Mouse (Mus musculus) forebrain, embryonic 14.5 days (tissue): ENCODE data around the gene Oxt. TPM values are rescaled to one million over a fixed set of nuclear protein-coding genes. Genes with fewer than 3 reads are reported as not detected.

Source experiments
- ATAC-seq: fragments of 200-750 bp; cut with Nextera tagmentation; 2 replicates; pipeline ENCODE4 v1.8.0; 2017; ENCODE audit warnings: mild to moderate bottlenecking, moderate library complexity
- DNase-seq: peaks from one replicate; pipeline ENCODE4 v3.0.0-alpha.2; 2015; ENCODE audit warnings: low spot score
- H3K27ac ChIP-seq: fragments of 300-500 bp; sonication (generic); 2 replicates; pipeline ENCODE4 v1.5.1; 2014; ENCODE audit warnings: low read depth, mild to moderate bottlenecking, control low read depth, low read length, moderate library complexity
- H3K27me3 ChIP-seq: fragments of 300-500 bp; sonication (generic); replicated peaks from 2 replicates; pipeline ENCODE4 v1.6.1; 2014; ENCODE audit warnings: low read length, control low read depth, mixed read lengths; ENCODE audit not compliant: control insufficient read depth, insufficient read depth
- H3K36me3 ChIP-seq: fragments of 300-500 bp; sonication (generic); 2 replicates; pipeline ENCODE4 v1.6.1; 2014; ENCODE audit warnings: low read length, control low read depth; ENCODE audit not compliant: control insufficient read depth, insufficient read depth
- H3K4me1 ChIP-seq: fragments of 300-500 bp; sonication (generic); 2 replicates; pipeline ENCODE4 v1.6.1; 2014; ENCODE audit warnings: antibody characterized with exemption, low read length, control low read depth; ENCODE audit not compliant: control insufficient read depth, insufficient read depth
- H3K4me2 ChIP-seq: fragments of 300-500 bp; sonication (generic); 2 replicates; pipeline ENCODE4 v1.6.1; 2014; ENCODE audit warnings: mild to moderate bottlenecking, control low read depth, low read length
- H3K4me3 ChIP-seq: fragments of 300-500 bp; sonication (generic); 2 replicates; pipeline ENCODE4 v1.5.1; 2014; ENCODE audit warnings: low read depth, low read length, control low read depth
- H3K9ac ChIP-seq: fragments of 300-500 bp; sonication (generic); 2 replicates; pipeline ENCODE4 v1.6.1; 2014; ENCODE audit warnings: mild to moderate bottlenecking, low read length, control low read depth, moderate library complexity
- H3K9me3 ChIP-seq: fragments of 300-500 bp; sonication (generic); replicated peaks from 2 replicates; pipeline ENCODE4 v1.6.1; 2016; ENCODE audit warnings: low read length, control low read depth, mixed read lengths; ENCODE audit not compliant: control insufficient read depth
- WGBS: fragments of 180-500 bp; shearing (Covaris S2); extraction: QIAGEN DNeasy Blood & Tissue Kit; methylation state at CpG from one replicate; pipeline ENCODE4 v1.1.7; 2014; 5-methylcytosine and 5-hydroxymethylcytosine counted together
- polyA plus RNA-seq: library from polyadenylated mRNA; unstranded; fragments of >200 nt; fragmentation: Nextera tagmentation; extraction: Ambion mirVana; gene quantifications from 2 replicates; pipeline ENCODE4 v1.2.1, GENCODE M21; 2014

Gene Oxt
- polyA plus RNA-seq, 1 experiment from 2014 or later = not detected

GRCm38 (mm10) chr2:130546957-130547356 lies 29.0 kb upstream of the Oxt start:
- Histone ChIP-seq H3K4me3 (no peak overlapping the region), H3K9ac (no peak overlapping the region), H3K27me3 (no peaks in the 10 kb centered on the region), H3K27ac (no peak overlapping the region), H3K36me3 (peaks cover 99% of the 10 kb centered on the region), H3K4me2 (no peak overlapping the region), H3K9me3 (no peaks in the 10 kb centered on the region), H3K4me1 (no peaks in the 10 kb centered on the region)
- WGBS = 90% methylated on average over 8 of the region's 8 CpGs
- no peak for DNase-seq
- ATAC-seq = no peak

GRCm38 (mm10) chr2:130554841-130555240 lies 21.1 kb upstream of the Oxt start:
- Histone ChIP-seq H3K36me3 (peaks cover 73% of the 10 kb centered on the region), H3K9ac (no peak overlapping the region), H3K27me3 (no peaks in the 10 kb centered on the region), H3K4me3 (no peak overlapping the region), H3K4me1 (no peaks in the 10 kb centered on the region), H3K9me3 (no peaks in the 10 kb centered on the region), H3K4me2 (no peak overlapping the region), H3K27ac (no peak overlapping the region)
- ATAC-seq (no peak), DNase-seq (no peak)
- WGBS = 89% methylated on average over 7 of the region's 7 CpGs

GRCm38 (mm10) chr2:130556292-130556691 lies 19.7 kb upstream of the Oxt start:
- H3K4me2 ChIP-seq = no peak overlapping the region
- 86% methylated on average over 1 of the region's 1 CpGs for WGBS
- H3K9me3 ChIP-seq = no peaks in the 10 kb centered on the region
- no peak overlapping the region for H3K4me3 ChIP-seq
- H3K27me3 ChIP-seq = no peaks in the 10 kb centered on the region
- no peaks in the 10 kb centered on the region for H3K4me1 ChIP-seq
- no peak for ATAC-seq
- peaks cover 58% of the 10 kb centered on the region for H3K36me3 ChIP-seq
- H3K27ac ChIP-seq = no peak overlapping the region
- no peak for DNase-seq
- no peak overlapping the region for H3K9ac ChIP-seq

- peaks cover 46% of the 10 kb centered on the region for H3K36me3 ChIP-seq
- no peak overlapping the region for H3K9ac ChIP-seq
- no peak overlapping the region for H3K27ac ChIP-seq
- H3K4me2 ChIP-seq = no peak overlapping the region
- no peak overlapping the region for H3K4me3 ChIP-seq
- WGBS = 94% methylated on average over 2 of the region's 2 CpGs
- H3K4me1 ChIP-seq = no peaks in the 10 kb centered on the region
- ATAC-seq (no peak), DNase-seq (no peak)
- no peaks in the 10 kb centered on the region for H3K9me3 ChIP-seq
- H3K27me3 ChIP-seq = no peaks in the 10 kb centered on the region
Observed at GRCm38 (mm10) chr2:130557462-130557861, 18.5 kb upstream of the Oxt start.

GRCm38 (mm10) chr2:130558015-130558414 lies 18.0 kb upstream of the Oxt start:
- no peak for ATAC-seq
- no peak for DNase-seq
- Histone ChIP-seq H3K27me3 (no peaks in the 10 kb centered on the region), H3K4me3 (no peak overlapping the region), H3K4me2 (no peak overlapping the region), H3K9ac (no peak overlapping the region), H3K9me3 (no peaks in the 10 kb centered on the region), H3K27ac (no peak overlapping the region), H3K36me3 (peaks cover 41% of the 10 kb centered on the region), H3K4me1 (peaks cover 2% of the 10 kb centered on the region; the same call in 1 of the 2 replicates)
- 75% methylated on average over 2 of the region's 2 CpGs for WGBS

- ATAC-seq = peak; percentile 100
- peaks cover 24% of the 10 kb centered on the region for H3K36me3 ChIP-seq
Observed at GRCm38 (mm10) chr2:130563212-130564055, 12.5 kb upstream of the Oxt start, which contains the start of gene Mrps26. Gene Mrps26 (plus strand): TSS chr2:130563742.

GRCm38 (mm10) chr2:130564063-130564462 lies 11.9 kb upstream of the Oxt start:
- WGBS = under 1% methylated on average over 23 of the region's 23 CpGs
- no peak for DNase-seq
- Histone ChIP-seq H3K4me2 (peak overlapping the region; percentile 83), H3K4me1 (peaks cover 11% of the 10 kb centered on the region), H3K9me3 (no peaks in the 10 kb centered on the region), H3K27ac (no peak overlapping the region; the same call in 1 of the 2 replicates), H3K27me3 (no peaks in the 10 kb centered on the region), H3K4me3 (peak overlapping the region; percentile 91), H3K36me3 (peaks cover 22% of the 10 kb centered on the region), H3K9ac (peak overlapping the region; percentile 90)
- ATAC-seq = peak; percentile 24

More at GRCm38 (mm10) chr2:130563212-130564055, 12.5 kb upstream of the Oxt start, which contains the start of gene Mrps26:
- peaks cover 11% of the 10 kb centered on the region for H3K4me1 ChIP-seq
- H3K4me2 ChIP-seq = peak within 1 kb of the TSS; percentile 83
- no peaks in the 10 kb centered on the region for H3K9me3 ChIP-seq
- peak; percentile 97 for DNase-seq
- under 1% methylated on average over 61 of the region's 61 CpGs for WGBS
- no peaks in the 10 kb centered on the region for H3K27me3 ChIP-seq
- H3K4me3 ChIP-seq = peak within 1 kb of the TSS; percentile 91
- peak within 1 kb of the TSS; percentile 90 for H3K9ac ChIP-seq
- H3K27ac ChIP-seq = no peak within 1 kb of the TSS; the same call in 1 of the 2 replicates

GRCm38 (mm10) chr2:130564983-130565382 lies 11.0 kb upstream of the Oxt start:
- Histone ChIP-seq H3K9ac (no peak overlapping the region), H3K4me1 (peaks cover 11% of the 10 kb centered on the region), H3K9me3 (no peaks in the 10 kb centered on the region), H3K4me2 (peak overlapping the region; percentile 83; the same call in 1 of the 2 replicates), H3K27me3 (no peaks in the 10 kb centered on the region), H3K36me3 (peaks cover 22% of the 10 kb centered on the region), H3K4me3 (no peak overlapping the region), H3K27ac (no peak overlapping the region)
- DNase-seq (no peak), ATAC-seq (no peak)
- WGBS = 88% methylated on average over 8 of the region's 8 CpGs

GRCm38 (mm10) chr2:130568921-130569320 lies 7.1 kb upstream of the Oxt start:
- DNase-seq = no peak
- Histone ChIP-seq H3K4me3 (no peak overlapping the region), H3K27ac (no peak overlapping the region), H3K4me2 (no peak overlapping the region), H3K9ac (no peak overlapping the region), H3K36me3 (peaks cover 22% of the 10 kb centered on the region), H3K27me3 (no peaks in the 10 kb centered on the region), H3K4me1 (peaks cover 7% of the 10 kb centered on the region), H3K9me3 (no peaks in the 10 kb centered on the region)
- no peak for ATAC-seq
- WGBS = 71% methylated on average over 4 of the region's 4 CpGs
